Mouse (Mus musculus) erythroblast, adult 5-6 weeks (primary cell): ENCODE measurements around the gene Upf2. TPM values are rescaled to one million over a fixed set of nuclear protein-coding genes. Genes with fewer than 3 reads are reported as not detected.

ENCODE experiments used
- ATAC-seq: replicated peaks from 2 replicates; pipeline ENCODE4 v1.8.0; 2016; ENCODE audit warnings: moderate number of reproducible peaks, mild to moderate bottlenecking, moderate TSS enrichment, inconsistent platforms; ENCODE audit not compliant: poor library complexity, low FRiP score, severe bottlenecking
- total RNA-seq, 2 experiments: library from RNA; stranded (forward) in 1 of 2; stranded (reverse) in 1 of 2; fragments of 150-400 nt in 1 of 2; fragments of 200-764, 138-1000 nt in 1 of 2; gene quantifications; 2 replicates each; pipeline versions ENCODE4 v1.2.3 to v1.2.4; 2015 to 2017; ENCODE audit warnings: low replicate concordance in 2 of 2

Gene Upf2
- total RNA-seq, 2 experiments from 2014 or later = 20.4 to 25.6 TPM

DNA sequence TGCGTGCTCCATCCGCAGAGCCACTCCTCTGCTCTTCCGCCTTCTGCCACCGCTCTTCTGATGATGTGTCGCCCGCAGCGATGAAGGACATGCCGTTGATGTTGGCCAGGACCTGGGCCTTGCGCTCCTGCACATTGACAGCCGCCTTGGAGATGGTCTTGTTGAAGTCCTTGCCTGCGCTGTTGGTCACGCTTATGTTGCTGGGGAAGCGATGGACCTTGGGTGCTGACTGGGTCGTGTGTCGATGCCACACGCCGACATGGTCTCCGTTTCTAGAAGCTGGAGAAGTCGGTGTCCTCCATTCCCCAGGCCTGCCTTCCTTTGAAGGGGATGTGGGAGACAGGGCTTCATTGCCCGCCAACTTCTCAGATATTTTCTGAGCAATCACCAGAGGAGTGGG, 149.5 kb downstream of the Upf2 start:
- no peak for ATAC-seq

DNA sequence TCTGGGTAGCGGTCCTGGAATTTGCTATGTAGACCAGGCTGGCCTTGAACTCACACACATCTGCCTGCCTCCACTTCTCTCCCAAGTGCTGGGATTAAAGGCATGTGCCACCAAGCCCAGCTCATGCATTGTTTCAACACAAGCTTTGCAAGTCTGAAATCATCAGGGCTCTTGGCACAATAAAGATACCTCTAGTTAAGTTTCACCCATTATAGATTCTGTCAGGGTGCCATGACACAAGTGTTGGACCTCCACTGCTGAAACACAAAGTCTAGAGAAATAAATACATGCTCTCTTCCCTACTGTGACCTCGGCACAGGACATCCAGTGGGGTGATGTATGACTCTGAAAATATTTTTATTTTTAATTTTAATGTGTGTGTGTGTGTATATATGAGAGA, 154.2 kb downstream of the Upf2 start:
- ATAC-seq = no peak

Other genes starting within 250 kb of the Upf2 start
- 2.3 and 4.6 TPM in 2 replicates for gene Camk1d, start 237.0 kb upstream of the Upf2 start, total RNA-seq (2015; ENCODE audit: low replicate concordance)
- 1.5 and 4.3 TPM in 2 replicates for gene Camk1d, start 237.0 kb upstream of the Upf2 start, total RNA-seq (2017; ENCODE audit: low replicate concordance)
- 7.9 and 9.0 TPM in 2 replicates for gene Nudt5, start 106.5 kb upstream of the Upf2 start, total RNA-seq (2015; ENCODE audit: low replicate concordance)
- gene Nudt5, start 106.5 kb upstream of the Upf2 start, total RNA-seq (2017; ENCODE audit: low replicate concordance) = 6.8 and 17.8 TPM in 2 replicates
- 41.8 and 43.6 TPM in 2 replicates for gene Cdc123, start 106.3 kb upstream of the Upf2 start, total RNA-seq (2015; ENCODE audit: low replicate concordance)
- 62.3 and 80.2 TPM in 2 replicates for gene Cdc123, start 106.3 kb upstream of the Upf2 start, total RNA-seq (2017; ENCODE audit: low replicate concordance)
- not detected in 2 replicates for gene Gm13199, start 88.5 kb upstream of the Upf2 start, total RNA-seq (2015; ENCODE audit: low replicate concordance)
- not detected in 2 replicates for gene Gm13199, start 88.5 kb upstream of the Upf2 start, total RNA-seq (2017; ENCODE audit: low replicate concordance)
- gene Sec61a2, start 56.0 kb upstream of the Upf2 start, total RNA-seq (2015; ENCODE audit: low replicate concordance) = 2.1 and 22.7 TPM in 2 replicates
- gene Sec61a2, start 56.0 kb upstream of the Upf2 start, total RNA-seq (2017; ENCODE audit: low replicate concordance) = 6.7 and 8.9 TPM in 2 replicates
- gene Dhtkd1, start 8.7 kb upstream of the Upf2 start, total RNA-seq (2015; ENCODE audit: low replicate concordance) = 8.8 TPM in 1 of 2 replicates, not detected in the other
- gene Dhtkd1, start 8.7 kb upstream of the Upf2 start, total RNA-seq (2017; ENCODE audit: low replicate concordance) = 0.28 and 4.4 TPM in 2 replicates
- not detected in 2 replicates for gene Proser2, start 178.7 kb downstream of the Upf2 start, total RNA-seq (2015; ENCODE audit: low replicate concordance)
- gene Proser2, start 178.7 kb downstream of the Upf2 start, total RNA-seq (2017; ENCODE audit: low replicate concordance) = 0.28 TPM in 1 of 2 replicates, not detected in the other